ENCODE assay signal across 14 mouse cellular contexts in the genomic region with DNA sequence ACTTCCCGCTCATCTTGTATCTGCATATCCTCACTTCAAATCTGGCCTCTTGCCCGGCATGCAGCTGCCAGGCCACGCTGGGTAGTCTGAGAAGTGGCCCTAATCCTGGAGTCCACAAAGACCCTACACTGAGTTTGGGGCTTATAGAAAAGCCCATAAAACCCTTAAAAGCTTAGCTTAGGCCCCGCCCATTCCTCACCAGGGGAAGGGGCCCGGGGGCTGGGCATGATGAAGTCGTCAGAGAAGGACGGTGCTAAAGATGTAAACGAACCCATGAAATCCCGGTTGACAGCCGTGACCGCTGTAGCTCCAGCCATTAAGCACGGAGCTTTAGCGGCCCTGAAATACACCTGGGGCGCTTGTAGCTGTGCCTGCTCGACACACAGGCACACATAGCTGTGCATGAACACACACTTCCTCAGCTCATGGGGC. TPM values are rescaled to one million over a fixed set of nuclear protein-coding genes. Genes with fewer than 3 reads are reported as not detected.
A peak's percentile ranks its signal among the peaks of the same experiment; 100 is the strongest.
DNase-seq lines count a peak whose midpoint lies in the region; ATAC-seq lines count a peak whose summit lies in the region.
"Had no signal": no experiment of that assay in that cellular context is flagged by ENCODE, and none has a peak within 500 bp of the region (broad histone marks: within the 10 kb centered on the region; RNA-seq: fewer than 3 reads in every experiment).

No protein-coding gene starts in this region.

- H3K4me3 ChIP-seq in limb, embryonic 11.5 days (ENCODE audit: low read depth, low read length) = no peak overlapping the region
- no peak overlapping the region for H3K4me3 ChIP-seq in limb, embryonic 10.5 days
- no peak overlapping the region for H3K4me3 ChIP-seq in embryonic facial prominence, embryonic 12.5 days
- no peak overlapping the region for H3K4me3 ChIP-seq in hindbrain, embryonic 16.5 days (ENCODE audit: low read length)
- no peak overlapping the region for H3K4me3 ChIP-seq in midbrain, embryonic 14.5 days (replicated peaks; ENCODE audit: low read depth, low read length)
- no peak overlapping the region for H3K4me3 ChIP-seq in kidney, embryonic 15.5 days (replicated peaks)

- no peaks in the 10 kb centered on the region for H3K9me3 ChIP-seq in limb, embryonic 11.5 days (ENCODE audit: control insufficient read depth, low read length)
- H3K9me3 ChIP-seq in limb, embryonic 10.5 days (replicated peaks) = no peaks in the 10 kb centered on the region
- H3K9me3 ChIP-seq in embryonic facial prominence, embryonic 12.5 days = no peaks in the 10 kb centered on the region
- no peaks in the 10 kb centered on the region for H3K9me3 ChIP-seq in hindbrain, embryonic 16.5 days (ENCODE audit: control insufficient read depth, low read length)
- H3K9me3 ChIP-seq in midbrain, embryonic 14.5 days (ENCODE audit: control insufficient read depth, low read length) = no peaks in the 10 kb centered on the region
- no peaks in the 10 kb centered on the region for H3K9me3 ChIP-seq in kidney, embryonic 15.5 days (replicated peaks)
- H3K9me3 ChIP-seq: megakaryocyte, embryonic 14.5 days had no signal

- no peak overlapping the region for H3K4me2 ChIP-seq in limb, embryonic 11.5 days (ENCODE audit: low read depth, severe bottlenecking)
- H3K4me2 ChIP-seq in embryonic facial prominence, embryonic 12.5 days (replicated peaks) = no peak overlapping the region
- no peak overlapping the region for H3K4me2 ChIP-seq in hindbrain, embryonic 16.5 days (ENCODE audit: low read length)
- H3K4me2 ChIP-seq in midbrain, embryonic 14.5 days (ENCODE audit: low read length) = no peak overlapping the region; the same call in 1 of the 2 replicates
- H3K4me2 ChIP-seq in kidney, embryonic 15.5 days = no peak overlapping the region
- H3K4me2 ChIP-seq: liver, embryonic 11.5 days had no signal

- no peak overlapping the region for H3K27ac ChIP-seq in limb, embryonic 11.5 days (replicated peaks; ENCODE audit: low read depth, low read length)
- H3K27ac ChIP-seq in limb, embryonic 10.5 days = no peak overlapping the region
- no peak overlapping the region for H3K27ac ChIP-seq in embryonic facial prominence, embryonic 12.5 days
- H3K27ac ChIP-seq in hindbrain, embryonic 16.5 days (ENCODE audit: low read depth, low read length) = no peak overlapping the region
- peak overlapping the region; percentile 39 for H3K27ac ChIP-seq in midbrain, embryonic 14.5 days (replicated peaks; ENCODE audit: low read depth, low read length)
- H3K27ac ChIP-seq in kidney, embryonic 15.5 days = no peak overlapping the region

- ATAC-seq in limb, embryonic 11.5 days (ENCODE audit: insufficient number of reproducible peaks, low FRiP score, low TSS enrichment, low read depth) = peak; percentile 69
- ATAC-seq in embryonic facial prominence, embryonic 12.5 days (ENCODE audit: insufficient number of reproducible peaks, insufficient read depth, low FRiP score, low TSS enrichment) = 0 out of 2 replicates have a peak, but pooled peaks have one; percentile 25
- peak; percentile 24; the same call in 1 of the 2 replicates for ATAC-seq in hindbrain, embryonic 16.5 days
- peak; percentile 77 for ATAC-seq in midbrain, embryonic 14.5 days (ENCODE audit: low FRiP score, low TSS enrichment)
- ATAC-seq in kidney, embryonic 15.5 days (replicated peaks; ENCODE audit: low FRiP score) = no peak

- 15% methylated on average over 15 of the region's 15 CpGs for WGBS in limb, embryonic 11.5 days
- 20% methylated on average over 15 of the region's 15 CpGs for WGBS in limb, embryonic 10.5 days
- 15% methylated on average over 15 of the region's 15 CpGs for WGBS in embryonic facial prominence, embryonic 12.5 days
- 21% methylated on average over 15 of the region's 15 CpGs for WGBS in hindbrain, embryonic 16.5 days
- WGBS in midbrain, embryonic 14.5 days = 6% methylated on average over 15 of the region's 15 CpGs
- 25% methylated on average over 15 of the region's 15 CpGs for WGBS in kidney, embryonic 15.5 days

- no peaks in the 10 kb centered on the region for H3K36me3 ChIP-seq in limb, embryonic 11.5 days (ENCODE audit: control insufficient read depth, insufficient read depth, low read length)
- no peaks in the 10 kb centered on the region for H3K36me3 ChIP-seq in limb, embryonic 10.5 days
- H3K36me3 ChIP-seq in embryonic facial prominence, embryonic 12.5 days = no peaks in the 10 kb centered on the region
- H3K36me3 ChIP-seq in hindbrain, embryonic 16.5 days (ENCODE audit: control insufficient read depth, insufficient read depth, low read length) = no peaks in the 10 kb centered on the region
- H3K36me3 ChIP-seq in midbrain, embryonic 14.5 days (ENCODE audit: control insufficient read depth, insufficient read depth, low read length) = no peaks in the 10 kb centered on the region
- H3K36me3 ChIP-seq in kidney, embryonic 15.5 days = no peaks in the 10 kb centered on the region

- DNase-seq in limb, embryonic 11.5 days (ENCODE audit: low spot score) = no peak
- DNase-seq in limb, embryonic 10.5 days (ENCODE audit: low spot score) = no peak
- DNase-seq in midbrain, embryonic 14.5 days = peak; percentile 89
- no peak for DNase-seq in spleen, postnatal 14 days (ENCODE audit: low spot score in 2 of 2)
- no peak for DNase-seq in gastrocnemius, postnatal 25 days
- DNase-seq: adrenal gland, adult 8-10 months; cerebellum, adult 11 months; heart, postnatal 36 days; layer of hippocampus, adult 9-11 months had no signal

- peaks cover 19% of the 10 kb centered on the region for H3K4me1 ChIP-seq in limb, embryonic 11.5 days (ENCODE audit: control insufficient read depth, insufficient read depth, low read length)
- H3K4me1 ChIP-seq in limb, embryonic 10.5 days = peaks cover 92% of the 10 kb centered on the region
- H3K4me1 ChIP-seq in embryonic facial prominence, embryonic 12.5 days = peaks cover 53% of the 10 kb centered on the region
- H3K4me1 ChIP-seq in hindbrain, embryonic 16.5 days (ENCODE audit: control insufficient read depth, insufficient read depth, low read depth, low read length) = peaks cover 17% of the 10 kb centered on the region
- H3K4me1 ChIP-seq in midbrain, embryonic 14.5 days (ENCODE audit: control insufficient read depth, insufficient read depth, low read length) = peaks cover 70% of the 10 kb centered on the region
- H3K4me1 ChIP-seq in kidney, embryonic 15.5 days = peaks cover 39% of the 10 kb centered on the region

- H3K27me3 ChIP-seq in limb, embryonic 11.5 days (ENCODE audit: control insufficient read depth, insufficient read depth, low read length) = peaks cover 35% of the 10 kb centered on the region
- H3K27me3 ChIP-seq in limb, embryonic 10.5 days (ENCODE audit: low read depth, poor library complexity, severe bottlenecking) = peaks cover 89% of the 10 kb centered on the region
- H3K27me3 ChIP-seq in embryonic facial prominence, embryonic 12.5 days = peaks cover 64% of the 10 kb centered on the region
- H3K27me3 ChIP-seq in hindbrain, embryonic 16.5 days (replicated peaks; ENCODE audit: control insufficient read depth, insufficient read depth, low read length) = no peaks in the 10 kb centered on the region; the same call in 1 of the 2 replicates
- peaks cover 59% of the 10 kb centered on the region for H3K27me3 ChIP-seq in midbrain, embryonic 14.5 days (ENCODE audit: control insufficient read depth, insufficient read depth, low read length)
- H3K27me3 ChIP-seq in kidney, embryonic 15.5 days = peaks cover 89% of the 10 kb centered on the region

- no peak overlapping the region for H3K9ac ChIP-seq in limb, embryonic 11.5 days (ENCODE audit: low read length)
- H3K9ac ChIP-seq in embryonic facial prominence, embryonic 12.5 days = no peak overlapping the region
- no peak overlapping the region for H3K9ac ChIP-seq in hindbrain, embryonic 16.5 days (ENCODE audit: low read depth, low read length)
- H3K9ac ChIP-seq in midbrain, embryonic 14.5 days (replicated peaks; ENCODE audit: low read length) = no peak overlapping the region
- H3K9ac ChIP-seq in kidney, embryonic 15.5 days = no peak overlapping the region

RNA-seq across cellular contexts. Expression of a gene that starts 8.4 kb away (rescaled TPM):
- polyA plus RNA-seq in limb, embryonic 11.5 days (2014; fragmentation: Nextera tagmentation; extraction: Ambion mirVana) = 0.09 and 0.23 TPM in 2 replicates
- polyA plus RNA-seq in limb, embryonic 10.5 days (2016; fragmentation: Nextera tagmentation; extraction: Ambion mirVana) = 0.29 and 0.55 TPM in 2 replicates
- 1.4 and 1.6 TPM in 2 replicates for polyA plus RNA-seq in embryonic facial prominence, embryonic 12.5 days (2016; fragmentation: Nextera tagmentation; extraction: Ambion mirVana)
- polyA plus RNA-seq in hindbrain, embryonic 16.5 days (2015; fragmentation: Nextera tagmentation; extraction: Ambion mirVana) = 8.8 and 14.0 TPM in 2 replicates
- 18.5 and 20.5 TPM in 2 replicates for polyA plus RNA-seq in midbrain, embryonic 14.5 days (2014; fragmentation: Nextera tagmentation; extraction: Ambion mirVana)
- polyA plus RNA-seq in kidney, embryonic 15.5 days (2015; fragmentation: Nextera tagmentation; extraction: Ambion mirVana) = 0.19 and 0.21 TPM in 2 replicates
- not detected for total RNA-seq in gastrocnemius, postnatal 25 days (2021)
- total RNA-seq: heart, postnatal 36 days had no signal
